Mouse (Mus musculus) thymus, postnatal 0 days (tissue): ENCODE measurements at regions not wholly inside any gene's neighbourhood (a gene's known extent, or its start where the extent isn't known, plus 50 kb on each side); places are given as distances from the start of the nearest gene placed in this dataset.
"Not testable (repeated sequence)": the region's sequence is repeated elsewhere in the genome, so short reads cannot be mapped to it uniquely, and the experiment has no call there.

ENCODE experiments used
- DNase-seq: peaks from one replicate; pipeline ENCODE4 v3.0.0-alpha.2; 2015; ENCODE audit warnings: low spot score

DNA sequence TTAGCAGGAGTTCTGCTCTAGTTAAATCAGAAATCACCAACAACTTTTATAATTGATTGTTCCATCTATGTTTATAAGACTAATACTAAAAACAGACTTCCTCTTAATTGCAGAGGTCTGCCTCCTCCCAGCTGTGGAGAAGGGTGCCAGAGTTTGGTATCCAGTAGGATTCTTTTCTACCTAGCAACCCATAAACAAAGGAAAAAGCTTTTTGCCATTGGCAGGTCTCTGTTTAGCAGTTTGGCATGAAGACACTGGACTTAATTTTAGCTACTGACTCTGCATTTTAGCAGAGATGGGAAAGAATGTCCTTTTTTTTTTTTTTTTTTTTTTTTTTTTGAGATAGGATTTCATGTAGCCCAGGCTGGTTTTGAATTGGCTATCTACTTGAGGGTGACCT, 1628.4 kb downstream of the A830018L16Rik start:
- DNase-seq, result no peak

DNA sequence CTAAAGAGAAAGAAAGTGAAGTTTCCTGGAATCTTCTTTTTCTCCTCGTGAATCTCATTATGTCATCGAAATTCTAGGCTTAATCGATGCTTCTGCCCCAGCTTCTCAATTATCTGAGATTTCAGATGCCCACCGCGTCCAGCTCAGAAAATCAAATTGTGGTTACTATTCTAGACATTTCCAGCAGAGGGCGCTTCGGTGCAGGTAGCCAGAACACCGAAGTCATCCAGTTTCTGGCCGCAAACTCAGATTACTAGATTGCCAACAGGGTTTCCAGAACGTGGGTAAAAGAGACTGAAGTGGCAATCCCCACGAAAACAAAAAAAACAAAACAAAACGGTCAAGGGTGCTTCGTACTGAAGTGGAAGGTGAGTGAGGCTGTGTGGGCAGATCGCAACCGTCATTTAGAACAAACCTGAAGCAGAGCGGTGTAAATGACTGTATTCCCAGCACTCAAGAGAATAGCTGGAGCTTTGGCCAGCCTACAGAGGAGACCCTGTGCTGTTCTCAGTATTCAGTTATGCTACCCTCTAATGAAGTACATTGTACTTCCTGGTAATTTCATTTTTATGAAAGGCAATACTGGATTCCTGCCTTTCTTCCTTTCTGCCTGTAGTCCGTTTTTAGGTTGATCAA, 1636.4 kb downstream of the A830018L16Rik start:
- DNase-seq, result peak; percentile 61

DNA sequence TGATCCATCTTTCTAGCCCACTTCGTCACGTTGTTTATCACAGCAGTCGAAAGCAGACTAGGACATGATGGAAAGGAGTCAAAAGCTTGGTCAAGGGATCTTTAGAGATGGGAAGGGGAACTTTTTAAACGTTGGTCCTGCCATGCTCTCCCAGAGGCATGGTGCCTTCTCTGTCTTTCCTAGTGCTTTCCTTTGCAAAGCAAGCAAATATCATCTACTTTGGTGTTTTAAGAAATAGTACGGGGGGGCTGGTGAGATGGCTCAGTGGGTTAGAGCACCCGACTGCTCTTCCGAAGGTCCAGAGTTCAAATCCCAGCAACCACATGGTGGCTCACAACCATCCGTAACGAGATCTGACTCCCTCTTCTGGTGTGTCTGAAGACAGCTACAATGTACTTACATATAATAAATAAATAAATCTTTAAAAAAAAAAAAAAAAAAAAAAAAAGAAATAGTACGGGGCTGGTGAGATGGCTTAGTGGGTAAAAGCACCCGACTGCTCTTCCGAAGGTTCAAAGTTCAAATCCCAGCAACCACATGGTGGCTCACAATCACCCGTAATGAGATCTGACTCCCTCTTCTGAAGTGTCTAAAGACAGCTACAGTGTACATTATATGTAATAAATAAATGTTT, 1637.6 kb downstream of the A830018L16Rik start:
- DNase-seq, result not testable (repeated sequence)

DNA sequence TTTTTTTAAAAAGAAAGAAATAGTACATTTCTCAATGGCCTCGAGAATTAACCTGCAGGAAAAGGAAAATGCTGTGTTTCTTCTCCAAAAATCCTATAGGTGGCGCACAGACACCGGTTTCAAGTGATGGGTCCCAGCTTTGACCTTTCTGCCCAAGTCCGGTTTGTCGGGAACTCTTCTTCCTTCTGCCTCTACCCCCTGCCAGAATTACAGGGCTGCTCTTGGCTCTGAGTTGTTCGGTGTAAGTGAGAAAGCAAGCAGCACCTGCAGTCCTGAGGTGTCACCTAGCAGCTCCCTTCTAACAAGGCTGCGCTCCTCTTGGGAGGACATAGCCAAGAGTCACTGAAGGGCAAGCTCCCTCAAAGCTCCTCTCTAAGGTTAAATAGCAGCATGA, 1638.2 kb downstream of the A830018L16Rik start:
- DNase-seq, result peak; percentile 38

DNA sequence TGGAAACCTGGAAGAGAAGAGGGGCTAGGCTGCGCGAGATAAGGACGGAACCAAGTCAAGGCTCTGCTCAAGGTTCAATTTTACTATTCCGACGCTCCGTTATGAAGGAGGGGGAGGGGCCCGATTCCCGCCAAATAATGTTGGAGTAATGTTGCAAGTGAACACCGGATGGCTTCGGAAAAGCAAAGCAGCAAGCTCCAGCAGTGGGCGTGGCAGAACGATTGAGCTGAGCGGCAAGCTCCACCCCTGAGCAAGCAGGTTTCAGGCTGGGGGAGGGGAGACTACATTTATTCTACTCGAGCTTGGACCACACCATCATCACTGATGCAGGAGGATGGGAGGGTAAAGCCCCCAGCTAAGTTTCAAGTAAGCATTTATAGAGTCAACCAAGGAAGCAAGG, 1643.8 kb downstream of the A830018L16Rik start:
- DNase-seq, result no peak

DNA sequence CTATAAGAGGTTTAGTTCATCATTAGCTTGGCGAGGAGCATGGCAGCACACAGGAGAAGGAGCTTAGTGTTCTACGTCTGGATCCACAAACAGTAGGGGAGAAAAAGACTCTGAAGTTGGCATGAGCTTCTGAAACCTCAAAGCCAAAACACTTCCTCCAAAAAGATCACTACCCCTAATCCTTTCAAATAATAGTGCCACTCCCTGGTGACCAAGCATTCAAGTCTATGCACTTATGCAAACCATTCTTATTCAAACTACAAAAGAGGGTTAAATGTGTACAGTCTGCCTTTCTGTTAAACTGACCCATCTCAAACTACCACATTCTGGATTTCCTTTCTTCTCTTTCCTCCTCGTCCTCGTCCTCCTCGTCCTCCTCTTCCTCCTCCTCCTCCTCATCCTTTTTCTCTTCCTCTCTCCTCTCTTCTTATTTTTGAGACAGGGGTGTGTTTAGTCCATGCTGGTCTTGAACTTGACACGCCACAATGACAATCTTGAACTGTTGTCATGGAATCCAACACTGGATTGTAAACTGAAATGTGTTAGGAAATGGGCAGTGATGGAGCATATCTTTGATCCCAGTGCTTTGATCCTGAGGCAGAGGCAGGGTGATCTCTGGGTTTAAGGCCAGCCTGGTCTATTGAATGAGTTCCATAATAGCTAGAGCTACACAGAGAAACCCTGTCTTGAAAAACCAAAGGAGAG, 1645.9 kb downstream of the A830018L16Rik start:
- no peak for DNase-seq
